Mouse (Mus musculus): ENCODE results near the gene Ccdc96. TPM values are rescaled to one million over a fixed set of nuclear protein-coding genes. Genes with fewer than 3 reads are reported as not detected.

Gene Ccdc96
- polyA plus RNA-seq, 1 experiment from 2014 or later: 2.9 TPM

DNA sequence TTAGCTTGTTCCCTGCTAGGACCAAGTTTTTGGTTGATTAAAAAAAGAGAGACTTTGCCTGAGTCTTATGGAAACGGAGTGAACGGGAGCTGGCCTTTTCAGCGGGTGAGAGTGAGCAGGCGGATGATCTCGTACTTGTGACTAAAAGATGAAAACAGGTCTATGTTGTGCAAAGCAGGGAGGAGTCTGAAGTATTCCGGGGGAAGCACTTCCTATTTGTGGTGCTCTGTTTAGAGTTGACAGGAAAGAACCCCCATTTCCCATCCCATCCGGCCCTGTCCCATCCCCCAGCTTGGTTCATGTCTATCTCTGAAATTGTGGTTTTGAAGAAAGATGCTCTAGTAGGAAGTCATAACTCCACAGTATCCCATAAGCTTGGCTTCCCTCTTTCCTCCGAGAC lies 18.5 kb upstream of the Ccdc96 start:
- peaks cover 26% of the 10 kb centered on the region for H3K36me3 ChIP-seq (replicated peaks; ENCODE audit: control insufficient read depth, insufficient read depth)
- DNase-seq (ENCODE audit: low spot score): no peak
- peaks cover 17% of the 10 kb centered on the region for H3K4me1 ChIP-seq (replicated peaks; ENCODE audit: control insufficient read depth, insufficient read depth, low read length)
- ATAC-seq (ENCODE audit: low FRiP score): no peak
- H3K27me3 ChIP-seq (ENCODE audit: control insufficient read depth, insufficient read depth, low read length): no peaks in the 10 kb centered on the region
- WGBS: 32% methylated on average over 8 of the region's 8 CpGs
- no peak overlapping the region for H3K27ac ChIP-seq
- H3K9ac ChIP-seq: peak overlapping the region; percentile 76
- H3K4me3 ChIP-seq (replicated peaks; ENCODE audit: low read length): peak overlapping the region; percentile 70
- H3K4me2 ChIP-seq (replicated peaks): peak overlapping the region; percentile 98
- no peaks in the 10 kb centered on the region for H3K9me3 ChIP-seq (ENCODE audit: control insufficient read depth, low read length)

DNA sequence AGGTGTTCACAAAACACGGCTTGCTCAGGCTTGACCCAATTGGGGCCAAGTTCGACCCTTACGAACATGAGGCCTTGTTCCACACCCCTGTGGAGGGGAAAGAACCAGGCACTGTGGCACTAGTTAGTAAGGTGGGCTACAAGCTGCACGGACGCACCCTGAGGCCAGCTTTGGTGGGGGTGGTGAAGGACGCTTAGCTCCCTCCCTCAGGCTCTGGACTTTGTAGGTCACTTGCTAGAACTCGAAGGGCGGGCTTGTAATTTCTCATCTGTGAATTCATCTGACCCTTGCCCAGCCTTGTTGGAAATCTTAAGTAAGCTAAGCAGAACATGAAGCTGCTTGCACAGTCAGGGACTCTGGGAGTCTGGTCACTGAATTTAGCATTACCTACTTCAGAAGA lies 13.2 kb upstream of the Ccdc96 start:
- peaks cover 74% of the 10 kb centered on the region for H3K36me3 ChIP-seq (replicated peaks; ENCODE audit: control insufficient read depth, insufficient read depth)
- 95% methylated on average over 8 of the region's 8 CpGs for WGBS
- H3K9me3 ChIP-seq (ENCODE audit: control insufficient read depth, low read length): no peaks in the 10 kb centered on the region
- H3K9ac ChIP-seq: no peak overlapping the region
- H3K27ac ChIP-seq: no peak overlapping the region
- H3K4me1 ChIP-seq (replicated peaks; ENCODE audit: control insufficient read depth, insufficient read depth, low read length): 0 out of 2 replicates have a peak, but pooled peaks cover 2% of the 10 kb centered on the region
- ATAC-seq (ENCODE audit: low FRiP score) (no peak), DNase-seq (ENCODE audit: low spot score) (no peak)
- H3K4me2 ChIP-seq (replicated peaks): no peak overlapping the region
- H3K4me3 ChIP-seq (replicated peaks; ENCODE audit: low read length): no peak overlapping the region
- H3K27me3 ChIP-seq (ENCODE audit: control insufficient read depth, insufficient read depth, low read length): no peaks in the 10 kb centered on the region

DNA sequence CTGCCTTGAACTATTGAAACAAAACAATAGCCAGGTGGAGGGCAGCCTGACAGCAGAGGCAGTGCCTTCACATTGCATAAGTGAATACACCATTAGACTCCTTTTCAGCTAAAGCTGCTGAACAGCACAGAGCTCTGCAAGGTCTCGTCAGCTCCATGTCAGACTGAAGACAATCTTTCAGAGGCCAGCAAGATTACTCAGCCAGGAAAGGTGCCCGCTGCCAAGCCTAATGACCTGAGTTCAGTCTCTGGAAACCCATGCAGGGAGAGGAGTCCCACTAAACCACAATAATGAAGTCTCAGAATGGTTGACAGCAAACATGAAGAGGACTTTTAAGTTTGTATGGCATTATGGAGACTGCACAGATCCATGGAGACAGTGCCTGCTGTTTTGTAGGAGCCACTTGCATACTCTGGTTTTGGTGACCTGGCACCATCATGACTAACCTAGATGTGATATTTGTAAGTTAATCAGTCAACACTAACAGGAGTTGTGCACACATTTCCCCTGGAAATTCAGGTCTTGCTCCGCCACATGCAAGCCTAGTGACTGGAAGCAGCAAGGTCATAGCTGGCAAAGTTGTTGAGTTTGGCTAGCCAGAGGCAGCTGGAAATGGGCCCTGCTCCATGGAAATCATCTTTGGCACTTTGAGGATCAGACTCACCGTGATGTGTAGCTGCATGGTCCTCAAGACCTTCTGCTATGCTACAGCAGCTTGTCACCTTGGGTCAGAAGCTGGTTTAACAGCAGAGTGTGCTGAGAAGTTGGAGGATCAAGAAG lies 11.3 kb upstream of the Ccdc96 start:
- peaks cover 80% of the 10 kb centered on the region for H3K36me3 ChIP-seq (replicated peaks; ENCODE audit: control insufficient read depth, insufficient read depth)
- no peak overlapping the region for H3K4me2 ChIP-seq (replicated peaks)
- no peaks in the 10 kb centered on the region for H3K4me1 ChIP-seq (replicated peaks; ENCODE audit: control insufficient read depth, insufficient read depth, low read length)
- no peak overlapping the region for H3K27ac ChIP-seq
- no peak overlapping the region for H3K9ac ChIP-seq
- H3K4me3 ChIP-seq (replicated peaks; ENCODE audit: low read length): no peak overlapping the region
- no peaks in the 10 kb centered on the region for H3K27me3 ChIP-seq (ENCODE audit: control insufficient read depth, insufficient read depth, low read length)
- 88% methylated on average over 4 of the region's 4 CpGs for WGBS
- no peak for ATAC-seq (ENCODE audit: low FRiP score)
- H3K9me3 ChIP-seq (ENCODE audit: control insufficient read depth, low read length): no peaks in the 10 kb centered on the region
- no peak for DNase-seq (ENCODE audit: low spot score)

DNA sequence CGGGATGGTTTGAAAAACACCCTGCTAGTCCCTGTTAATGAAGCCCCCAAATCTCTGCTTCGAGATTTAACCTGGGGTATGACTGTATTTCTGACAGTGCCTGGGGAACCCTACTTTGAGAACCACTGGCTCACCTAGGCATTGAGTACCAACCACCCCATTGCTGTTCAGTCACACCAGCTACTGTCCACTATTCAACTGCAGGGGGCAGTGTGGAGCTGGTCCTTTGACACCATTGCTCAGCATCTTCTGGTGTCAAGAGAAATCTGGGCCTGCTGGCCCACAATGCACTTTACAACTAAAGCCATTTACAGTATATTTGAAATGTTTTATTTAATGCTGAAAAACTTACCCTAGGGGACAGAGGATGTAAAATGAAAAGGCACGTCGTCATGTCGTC lies 10.1 kb upstream of the Ccdc96 start:
- H3K4me3 ChIP-seq (replicated peaks; ENCODE audit: low read length): no peak overlapping the region
- H3K36me3 ChIP-seq (replicated peaks; ENCODE audit: control insufficient read depth, insufficient read depth): peaks cover 70% of the 10 kb centered on the region
- 0 out of 2 replicates have a peak, but pooled peaks cover 2% of the 10 kb centered on the region for H3K4me1 ChIP-seq (replicated peaks; ENCODE audit: control insufficient read depth, insufficient read depth, low read length)
- no peak for ATAC-seq (ENCODE audit: low FRiP score)
- peak; percentile 77 for DNase-seq (ENCODE audit: low spot score)
- WGBS: 88% methylated on average over 5 of the region's 5 CpGs
- H3K4me2 ChIP-seq (replicated peaks): no peak overlapping the region
- H3K27ac ChIP-seq: no peak overlapping the region
- no peaks in the 10 kb centered on the region for H3K27me3 ChIP-seq (ENCODE audit: control insufficient read depth, insufficient read depth, low read length)
- no peak overlapping the region for H3K9ac ChIP-seq
- H3K9me3 ChIP-seq (ENCODE audit: control insufficient read depth, low read length): no peaks in the 10 kb centered on the region

DNA sequence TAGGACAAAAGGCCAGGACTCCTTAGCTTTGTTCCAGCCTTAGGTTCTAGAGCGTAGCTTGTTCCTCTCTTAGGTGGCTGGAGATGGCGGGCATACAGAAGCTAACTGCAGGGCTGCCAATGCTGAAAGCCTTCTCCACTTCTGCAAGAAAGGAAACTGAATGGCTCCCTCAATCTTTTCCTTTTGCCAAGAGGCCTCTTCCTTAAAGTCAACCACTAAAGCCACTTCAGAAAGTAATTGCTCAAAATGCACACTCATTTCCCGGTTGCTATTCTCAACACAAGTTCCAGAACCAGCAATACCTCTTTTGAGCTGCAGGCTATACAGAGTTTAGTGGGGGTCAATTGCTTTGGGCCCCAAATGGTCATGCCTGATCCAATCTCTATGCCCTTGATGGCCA lies 6.9 kb upstream of the Ccdc96 start:
- DNase-seq (ENCODE audit: low spot score) (no peak), ATAC-seq (ENCODE audit: low FRiP score) (no peak)
- no peak overlapping the region for H3K4me2 ChIP-seq (replicated peaks)
- peaks cover 45% of the 10 kb centered on the region for H3K36me3 ChIP-seq (replicated peaks; ENCODE audit: control insufficient read depth, insufficient read depth)
- no peak overlapping the region for H3K9ac ChIP-seq
- no peaks in the 10 kb centered on the region for H3K9me3 ChIP-seq (ENCODE audit: control insufficient read depth, low read length)
- 92% methylated on average over 3 of the region's 3 CpGs for whole genome bisulfite sequencing
- H3K4me1 ChIP-seq (replicated peaks; ENCODE audit: control insufficient read depth, insufficient read depth, low read length): peaks cover 19% of the 10 kb centered on the region
- no peak overlapping the region for H3K4me3 ChIP-seq (replicated peaks; ENCODE audit: low read length)
- H3K27me3 ChIP-seq (ENCODE audit: control insufficient read depth, insufficient read depth, low read length): no peaks in the 10 kb centered on the region
- H3K27ac ChIP-seq: no peak overlapping the region

DNA sequence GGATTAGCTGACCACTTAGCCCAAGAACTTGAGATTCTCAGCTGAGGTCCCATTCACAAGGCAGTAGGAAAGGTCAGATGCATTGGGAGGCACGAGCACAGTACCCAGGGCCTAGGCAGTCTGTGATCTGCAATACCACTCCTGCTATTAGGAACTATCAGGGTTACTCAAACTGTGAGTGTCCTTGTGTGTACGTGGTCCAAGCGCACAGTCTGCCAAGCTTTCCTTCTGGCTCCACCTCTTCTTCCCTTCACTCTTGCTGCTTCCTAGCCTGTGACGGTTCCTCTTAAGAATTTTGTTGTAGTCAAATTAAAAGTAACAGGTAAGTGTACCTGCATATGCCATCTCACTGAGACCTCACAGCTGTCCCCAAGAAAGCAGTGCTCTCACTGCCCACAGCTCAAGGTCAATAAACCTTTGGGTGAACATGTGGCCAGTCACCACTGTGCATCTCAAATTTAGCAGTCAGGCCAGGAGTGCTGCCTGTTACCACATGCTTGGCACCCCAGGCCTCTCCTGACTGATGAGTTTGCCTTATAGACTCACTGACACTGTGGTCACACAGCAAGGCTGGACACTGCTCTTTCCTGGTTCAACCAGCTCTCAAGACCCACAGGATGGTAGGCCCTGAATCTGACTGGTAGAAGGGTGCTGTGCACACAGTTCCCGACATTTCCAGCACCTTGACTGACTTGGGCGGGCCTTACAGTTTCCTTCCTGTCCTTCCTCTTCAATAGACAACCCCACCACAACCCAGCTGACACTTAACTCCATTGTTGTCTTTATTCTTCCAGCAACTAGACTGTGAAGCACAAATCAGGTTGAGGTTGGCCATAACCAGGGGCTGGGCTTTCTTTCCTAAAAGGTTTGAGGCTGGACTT lies 5.6 kb upstream of the Ccdc96 start:
- ATAC-seq (ENCODE audit: low FRiP score): no peak
- 93% methylated on average over 6 of the region's 6 CpGs for WGBS

DNA sequence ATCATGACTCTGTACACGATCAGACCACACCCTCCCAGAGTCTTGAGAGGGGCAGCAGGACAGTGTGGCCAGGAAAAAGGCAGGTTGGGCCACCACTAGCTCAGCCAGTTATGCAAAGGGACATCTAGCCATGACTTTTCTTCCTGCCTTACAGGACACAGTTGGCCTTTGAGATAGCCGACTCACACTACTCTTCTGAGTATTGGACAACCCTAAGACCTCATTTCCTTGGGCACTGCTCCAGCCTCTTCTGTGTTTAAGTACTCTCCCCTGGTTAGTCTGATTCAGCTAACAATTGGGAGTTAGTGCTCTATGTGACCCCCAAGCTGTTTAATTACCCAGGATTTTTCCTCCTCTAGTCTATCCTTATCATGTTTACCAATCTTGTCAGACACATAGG lies 4.7 kb upstream of the Ccdc96 start:
- DNase-seq (ENCODE audit: low spot score) (no peak), ATAC-seq (ENCODE audit: low FRiP score) (no peak)
- no peak overlapping the region for H3K4me3 ChIP-seq (replicated peaks; ENCODE audit: low read length)
- H3K4me1 ChIP-seq (replicated peaks; ENCODE audit: control insufficient read depth, insufficient read depth, low read length): peaks cover 29% of the 10 kb centered on the region
- WGBS: 77% methylated on average over 2 of the region's 2 CpGs
- no peaks in the 10 kb centered on the region for H3K27me3 ChIP-seq (ENCODE audit: control insufficient read depth, insufficient read depth, low read length)
- 0 out of 2 replicates have a peak overlapping the region, but pooled peaks have one; percentile 20 for H3K9ac ChIP-seq
- no peak overlapping the region for H3K27ac ChIP-seq
- H3K4me2 ChIP-seq (replicated peaks): no peak overlapping the region
- H3K9me3 ChIP-seq (ENCODE audit: control insufficient read depth, low read length): no peaks in the 10 kb centered on the region
- peaks cover 24% of the 10 kb centered on the region for H3K36me3 ChIP-seq (replicated peaks; ENCODE audit: control insufficient read depth, insufficient read depth)

More for the DNA sequence above, 5.6 kb upstream of the Ccdc96 start:
- DNase-seq (ENCODE audit: low spot score): no peak
- H3K4me2 ChIP-seq (replicated peaks): no peak overlapping the region
- no peaks in the 10 kb centered on the region for H3K9me3 ChIP-seq (ENCODE audit: control insufficient read depth, low read length)
- H3K4me3 ChIP-seq (replicated peaks; ENCODE audit: low read length): no peak overlapping the region
- no peaks in the 10 kb centered on the region for H3K27me3 ChIP-seq (ENCODE audit: control insufficient read depth, insufficient read depth, low read length)
- H3K27ac ChIP-seq: no peak overlapping the region
- H3K36me3 ChIP-seq (replicated peaks; ENCODE audit: control insufficient read depth, insufficient read depth): peaks cover 32% of the 10 kb centered on the region
- H3K9ac ChIP-seq: no peak overlapping the region
- H3K4me1 ChIP-seq (replicated peaks; ENCODE audit: control insufficient read depth, insufficient read depth, low read length): peaks cover 28% of the 10 kb centered on the region

DNA sequence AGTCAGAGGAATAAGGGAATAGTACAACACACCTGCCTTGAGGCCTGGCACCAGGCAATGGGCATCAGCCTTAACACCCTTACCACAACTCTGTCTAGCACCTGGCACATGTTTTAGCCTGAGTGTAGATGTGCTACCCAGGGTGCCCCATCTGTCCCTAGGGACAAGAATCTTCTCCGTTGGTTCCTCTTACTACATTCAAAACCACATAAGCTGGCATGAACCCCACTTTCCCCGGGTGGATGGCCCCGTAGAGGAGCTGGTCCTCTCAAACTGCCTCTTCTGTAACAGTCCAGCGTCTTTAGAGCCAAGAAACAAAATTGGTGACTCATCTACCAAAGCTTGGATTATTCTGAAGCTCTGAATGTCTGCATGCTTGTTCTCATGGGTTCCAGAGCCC lies 4.0 kb upstream of the Ccdc96 start:
- H3K9ac ChIP-seq: no peak overlapping the region
- H3K9me3 ChIP-seq (ENCODE audit: control insufficient read depth, low read length): no peaks in the 10 kb centered on the region
- 98% methylated on average over 4 of the region's 4 CpGs for WGBS
- H3K27me3 ChIP-seq (ENCODE audit: control insufficient read depth, insufficient read depth, low read length): no peaks in the 10 kb centered on the region
- no peak for DNase-seq (ENCODE audit: low spot score)
- ATAC-seq (ENCODE audit: low FRiP score): no peak
- no peak overlapping the region for H3K4me3 ChIP-seq (replicated peaks; ENCODE audit: low read length)
- H3K27ac ChIP-seq: no peak overlapping the region
- no peak overlapping the region for H3K4me2 ChIP-seq (replicated peaks)
- peaks cover 20% of the 10 kb centered on the region for H3K36me3 ChIP-seq (replicated peaks; ENCODE audit: control insufficient read depth, insufficient read depth)
- peaks cover 36% of the 10 kb centered on the region for H3K4me1 ChIP-seq (replicated peaks; ENCODE audit: control insufficient read depth, insufficient read depth, low read length)

DNA sequence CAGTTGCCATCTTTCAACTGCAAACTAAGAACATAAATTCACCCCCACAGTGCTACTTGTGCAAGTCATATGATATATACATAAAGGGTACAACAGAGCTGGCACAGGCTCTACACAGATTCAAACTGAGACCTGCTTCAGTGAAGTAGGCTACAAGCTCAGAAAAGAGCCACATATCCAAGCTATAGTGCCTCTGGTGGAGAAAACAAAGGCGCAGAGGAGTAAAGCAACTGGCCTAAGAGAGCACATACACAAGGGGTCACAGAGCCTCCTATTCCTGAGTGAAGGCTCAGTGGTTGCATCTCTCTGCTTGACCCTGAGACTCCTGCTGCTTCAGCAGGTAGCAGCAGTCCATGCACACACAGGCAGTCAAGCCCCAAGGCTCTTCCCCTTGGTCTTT lies 3.3 kb upstream of the Ccdc96 start:
- no peak overlapping the region for H3K4me3 ChIP-seq (replicated peaks; ENCODE audit: low read length)
- no peak overlapping the region for H3K27ac ChIP-seq
- peaks cover 36% of the 10 kb centered on the region for H3K4me1 ChIP-seq (replicated peaks; ENCODE audit: control insufficient read depth, insufficient read depth, low read length)
- no peaks in the 10 kb centered on the region for H3K9me3 ChIP-seq (ENCODE audit: control insufficient read depth, low read length)
- no peak for ATAC-seq (ENCODE audit: low FRiP score)
- WGBS: 64% methylated on average over 1 of the region's 1 CpGs
- H3K4me2 ChIP-seq (replicated peaks): no peak overlapping the region
- peaks cover 13% of the 10 kb centered on the region; the same call in 1 of the 2 replicates for H3K36me3 ChIP-seq (replicated peaks; ENCODE audit: control insufficient read depth, insufficient read depth)
- no peak for DNase-seq (ENCODE audit: low spot score)
- H3K9ac ChIP-seq: no peak overlapping the region
- no peaks in the 10 kb centered on the region for H3K27me3 ChIP-seq (ENCODE audit: control insufficient read depth, insufficient read depth, low read length)

All from hindbrain, embryonic 14.5 days (tissue).